Mouse (Mus musculus): ENCODE results near the gene Atg101.
"Not testable (repeated sequence)": the region's sequence is repeated elsewhere in the genome, so short reads cannot be mapped to it uniquely, and the experiment has no call there.

Gene Atg101

DNA sequence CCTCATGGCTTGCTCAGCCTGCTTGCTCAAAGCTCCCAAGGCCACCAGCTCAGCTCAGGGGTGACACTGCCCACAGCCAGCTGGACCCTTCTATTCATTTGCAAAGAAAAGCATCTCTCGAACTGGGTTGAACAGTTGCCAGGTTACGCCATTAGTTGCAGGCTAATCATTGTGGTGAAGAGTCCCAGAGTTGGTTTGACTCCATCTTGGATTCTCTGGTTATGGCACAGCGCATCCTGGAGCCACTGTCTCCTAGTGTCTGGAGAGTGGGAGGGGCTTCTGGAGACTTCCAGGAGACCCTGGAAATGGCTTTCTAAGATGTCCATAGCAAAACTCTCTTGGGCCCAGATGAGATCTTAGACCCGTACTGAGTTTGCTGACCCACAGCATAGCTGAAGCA is 31.3 kb downstream of the Atg101 start:
- no peak for DNase-seq (ENCODE audit: low spot score)

DNA sequence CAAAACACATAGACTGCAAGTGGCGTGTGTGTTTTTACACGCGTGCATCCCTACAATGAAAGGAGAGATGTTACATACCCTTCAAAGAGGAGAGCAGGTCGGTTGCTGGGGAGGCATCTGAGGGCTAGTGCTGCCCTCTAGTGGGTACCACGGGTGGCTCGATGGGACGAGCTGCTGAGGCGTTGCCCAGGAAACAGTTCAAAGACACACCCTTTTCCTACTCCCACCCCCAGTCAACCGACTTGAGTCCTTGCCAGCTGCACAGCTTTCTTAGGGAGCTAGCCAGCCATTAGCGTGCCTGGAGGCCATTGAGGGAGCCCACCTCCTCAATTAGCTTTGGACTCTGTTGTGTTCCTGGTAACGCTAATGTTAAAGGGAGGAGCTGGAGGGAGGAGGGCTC is 31.8 kb downstream of the Atg101 start:
- DNase-seq (ENCODE audit: low spot score) = peak; percentile 88

DNA sequence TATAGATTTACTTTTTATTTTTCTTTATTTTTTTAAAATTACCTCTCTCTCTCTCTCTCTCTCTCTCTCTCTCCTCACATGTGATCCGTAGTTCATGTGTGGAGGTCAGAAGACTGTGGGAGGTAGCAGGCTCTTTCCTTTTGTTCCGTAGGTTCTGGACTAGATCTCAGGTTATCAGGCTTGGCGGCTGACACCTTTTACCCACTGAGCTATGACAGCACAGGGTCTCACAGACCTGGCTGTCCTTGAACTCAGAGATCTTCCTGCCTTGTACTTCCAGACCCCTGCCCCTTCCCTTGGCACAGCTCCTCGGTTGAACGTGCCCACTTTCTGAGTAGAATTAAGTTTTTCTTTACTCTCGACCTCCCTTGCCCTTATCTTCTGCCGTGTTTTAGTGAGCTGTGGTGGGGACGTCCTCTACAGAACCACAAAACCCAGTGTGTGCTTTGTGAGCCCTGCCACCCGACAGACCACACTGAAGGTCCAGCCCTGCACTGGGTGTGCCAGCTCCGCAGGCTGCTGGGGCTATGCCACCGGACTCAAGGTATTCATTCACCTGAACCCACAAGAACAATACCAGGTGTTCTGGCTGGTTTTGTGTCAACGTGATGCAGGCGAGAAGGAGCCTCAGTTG is 32.3 kb downstream of the Atg101 start:
- no peak for DNase-seq (ENCODE audit: low spot score)

DNA sequence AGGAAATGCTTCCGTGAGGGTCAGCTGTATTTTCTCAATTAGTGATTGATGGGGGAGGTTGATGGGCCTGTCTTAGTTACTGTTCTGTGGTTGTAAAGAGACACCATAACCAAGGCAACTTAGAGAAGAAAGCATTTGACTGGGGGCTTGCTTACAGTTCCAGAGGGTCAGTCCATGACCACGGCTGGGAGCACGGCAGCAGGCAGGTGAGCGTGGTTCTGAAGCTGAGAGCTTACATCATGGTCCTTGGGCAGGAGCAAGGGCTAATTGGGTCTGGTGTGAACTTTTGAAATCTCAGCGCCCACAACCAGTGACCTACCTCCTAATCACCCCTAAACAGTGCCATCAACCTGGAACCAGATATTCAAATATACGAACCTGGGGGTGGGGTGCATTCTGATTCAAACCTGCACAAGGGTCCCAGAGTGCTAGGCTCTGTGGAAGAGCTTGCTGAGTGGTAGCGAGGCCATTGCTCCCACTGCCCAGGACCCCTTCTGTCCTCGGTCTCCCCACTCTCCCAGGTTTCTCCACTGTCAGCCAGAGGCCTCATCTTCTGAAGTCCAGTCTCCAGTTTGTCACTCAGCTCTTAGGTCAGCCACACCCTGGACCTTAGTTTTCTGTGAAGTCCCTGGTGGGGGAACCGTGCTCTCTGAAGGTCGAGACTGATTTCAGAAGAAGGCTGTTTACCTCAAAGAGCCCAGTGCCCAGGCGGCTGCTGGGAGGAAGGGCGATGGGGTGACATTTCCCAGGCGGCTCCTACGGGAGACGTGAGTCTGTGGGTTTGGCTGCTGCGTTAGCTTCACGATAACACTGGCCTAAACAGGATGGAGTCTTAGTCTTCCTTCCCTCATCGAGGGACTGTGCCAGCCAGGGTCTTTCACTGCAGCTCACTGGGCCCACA is 33.1 kb downstream of the Atg101 start:
- DNase-seq (ENCODE audit: low spot score) = no peak

DNA sequence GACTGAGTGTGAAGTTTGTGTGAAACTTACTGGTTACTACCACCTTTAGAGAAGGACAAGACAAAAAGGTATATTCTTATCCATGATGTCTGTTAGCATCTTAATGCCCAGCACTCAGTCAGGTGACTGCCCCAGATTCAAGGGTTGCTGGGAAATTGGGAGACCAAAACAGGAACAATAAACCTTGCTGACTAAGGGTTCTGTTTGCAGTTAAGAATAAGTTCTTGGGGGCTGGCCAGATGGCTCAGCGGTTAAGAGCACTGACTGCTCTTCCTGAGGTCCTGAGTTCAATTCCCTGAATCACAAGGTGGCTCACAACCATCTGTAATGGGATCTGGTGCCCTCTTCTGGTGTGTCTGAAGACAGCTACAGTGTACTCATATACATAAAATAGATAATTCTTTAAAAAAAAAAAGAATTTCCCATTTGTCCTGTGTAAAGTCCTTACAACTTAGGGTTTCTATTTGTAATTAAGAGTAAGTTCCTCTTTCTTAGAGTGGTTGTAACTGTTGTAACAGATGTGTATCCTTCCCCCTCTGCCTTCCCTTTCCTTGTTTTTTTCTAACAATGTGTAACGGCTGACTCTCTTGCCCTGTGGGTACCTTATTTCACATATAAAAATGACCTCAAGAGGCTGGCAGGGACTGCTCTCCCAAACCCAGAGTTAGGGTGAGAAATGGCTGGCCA is 33.9 kb downstream of the Atg101 start:
- no peak for DNase-seq (ENCODE audit: low spot score)

DNA sequence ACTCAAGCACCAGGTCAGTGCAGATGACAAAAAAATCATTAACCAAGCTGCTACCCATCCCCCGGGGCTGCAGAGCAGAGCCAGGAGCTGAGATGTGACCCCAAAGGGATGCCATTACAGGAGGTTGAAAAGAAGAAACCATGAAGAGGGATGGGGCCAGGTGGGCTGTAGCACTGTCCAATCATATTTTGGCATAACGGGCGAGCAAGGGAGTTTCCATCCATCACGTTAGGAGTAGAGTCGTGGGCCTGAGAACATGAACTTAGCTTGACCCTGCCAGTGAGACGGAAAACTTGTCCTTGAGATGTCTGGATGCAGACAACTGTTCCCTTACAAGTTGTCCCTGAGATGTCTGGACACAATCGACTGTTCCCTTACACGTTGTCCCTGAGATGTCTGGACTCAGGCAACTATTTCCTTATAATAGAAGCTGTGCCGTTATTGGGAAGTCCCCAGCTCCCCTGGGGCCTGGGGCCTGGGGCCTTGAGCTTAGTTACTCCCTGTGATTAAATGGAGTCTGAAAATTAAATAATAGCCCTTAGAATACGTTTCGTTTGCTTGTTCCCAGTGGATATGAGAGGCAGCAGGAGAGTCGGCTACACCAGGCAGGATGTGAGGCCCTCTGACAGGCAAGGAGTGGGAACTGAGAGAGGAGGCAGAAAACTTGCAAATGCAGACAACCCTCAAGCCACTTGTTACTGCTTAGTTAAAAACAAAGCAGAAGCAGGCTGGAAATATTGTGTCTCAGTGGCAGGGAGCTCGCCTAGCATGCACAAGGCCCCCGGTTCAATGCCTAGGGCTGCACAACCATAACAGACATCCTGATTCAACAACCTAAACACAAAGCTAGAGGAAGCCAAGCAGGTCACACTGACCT is 35.1 kb downstream of the Atg101 start:
- DNase-seq (ENCODE audit: low spot score) = no peak

DNA sequence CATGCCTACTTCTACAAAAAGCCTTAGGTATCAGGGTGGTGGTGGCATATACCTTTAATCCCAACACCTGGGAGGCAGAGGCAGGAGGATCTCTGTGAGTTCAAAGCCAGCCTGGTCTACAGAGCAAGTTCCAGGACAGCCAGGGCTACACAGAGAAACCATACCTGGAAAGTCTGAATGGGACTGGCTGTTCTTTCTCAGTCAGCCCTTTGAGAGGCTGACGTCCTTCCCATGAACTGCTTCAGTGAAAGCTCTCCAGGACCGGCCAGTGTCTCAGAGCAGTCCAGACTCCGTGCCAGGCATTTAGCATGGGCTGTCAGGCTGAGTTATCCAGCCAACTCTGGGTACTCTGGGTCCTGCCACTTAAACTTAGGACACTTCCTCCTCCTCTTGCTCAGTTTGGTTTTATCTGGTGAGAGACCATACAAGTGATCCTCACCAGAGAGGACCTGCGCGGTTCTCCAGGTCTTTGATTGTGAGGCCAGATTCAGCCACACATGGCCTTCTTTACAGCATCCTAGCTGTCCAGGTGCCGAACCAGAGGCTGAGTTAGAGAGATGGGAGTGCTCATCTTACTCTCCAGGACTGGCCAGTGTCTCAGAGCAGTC is 36.0 kb downstream of the Atg101 start:
- no peak for DNase-seq (ENCODE audit: low spot score)

DNA sequence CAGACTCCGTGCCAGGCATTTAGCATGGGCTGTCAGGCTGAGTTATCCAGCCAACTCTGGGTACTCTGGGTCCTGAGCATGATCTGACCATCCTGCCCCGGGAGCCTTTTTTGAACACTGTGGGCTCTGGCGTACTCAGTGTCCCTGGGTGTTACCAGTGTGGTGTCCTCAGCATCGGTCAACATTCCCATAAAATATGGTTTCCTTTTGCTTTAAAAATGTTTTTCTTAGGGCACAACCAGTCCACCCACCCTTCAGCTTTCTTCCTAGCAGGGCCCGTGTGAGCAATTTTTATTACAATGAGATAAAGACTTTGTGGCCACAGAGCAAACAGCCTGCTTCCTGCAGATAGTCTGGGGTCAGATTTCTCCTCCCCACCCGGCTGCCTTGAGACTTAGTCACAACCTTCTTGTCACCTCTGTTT is 36.6 kb downstream of the Atg101 start:
- DNase-seq (ENCODE audit: low spot score) = no peak

DNA sequence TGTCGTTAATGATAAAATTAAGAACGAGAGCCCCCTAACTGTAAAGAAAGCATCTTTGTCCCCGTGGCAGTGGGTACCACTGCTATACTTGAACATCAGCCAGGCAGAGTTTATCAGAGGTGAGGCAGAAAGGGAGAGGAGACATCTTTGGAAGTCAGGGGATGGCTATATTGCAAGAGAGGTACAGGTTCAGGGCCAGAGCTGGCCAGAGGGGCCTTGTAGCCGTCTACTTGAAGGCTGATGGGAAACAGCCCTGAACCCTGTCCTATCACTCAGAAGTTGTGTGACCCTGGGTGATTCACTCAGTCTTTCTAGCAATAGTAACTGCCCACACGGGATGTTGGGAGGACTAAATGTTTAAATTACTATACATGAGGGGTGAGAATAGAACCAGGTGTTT is 37.1 kb downstream of the Atg101 start:
- no peak for DNase-seq (ENCODE audit: low spot score)

DNA sequence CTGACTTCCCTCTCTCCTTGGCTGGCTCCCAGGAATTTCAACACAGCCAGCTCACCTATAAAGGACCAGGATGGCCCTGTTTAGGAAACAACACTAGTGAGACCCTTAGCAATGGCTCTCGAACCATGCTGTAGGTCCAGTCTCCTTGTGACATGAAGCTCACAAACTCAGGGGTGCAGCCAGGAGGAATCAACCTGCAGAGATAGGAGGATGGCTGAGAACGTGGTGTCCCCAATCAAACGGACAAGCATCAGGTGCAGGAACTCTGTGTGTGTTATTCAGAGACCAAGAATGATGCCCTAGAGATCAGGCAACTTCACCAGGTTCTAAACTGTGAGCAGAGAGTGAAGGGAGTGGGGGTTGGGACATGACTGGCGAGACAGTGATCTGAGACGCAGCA is 38.0 kb downstream of the Atg101 start:
- no peak for DNase-seq (ENCODE audit: low spot score)

DNA sequence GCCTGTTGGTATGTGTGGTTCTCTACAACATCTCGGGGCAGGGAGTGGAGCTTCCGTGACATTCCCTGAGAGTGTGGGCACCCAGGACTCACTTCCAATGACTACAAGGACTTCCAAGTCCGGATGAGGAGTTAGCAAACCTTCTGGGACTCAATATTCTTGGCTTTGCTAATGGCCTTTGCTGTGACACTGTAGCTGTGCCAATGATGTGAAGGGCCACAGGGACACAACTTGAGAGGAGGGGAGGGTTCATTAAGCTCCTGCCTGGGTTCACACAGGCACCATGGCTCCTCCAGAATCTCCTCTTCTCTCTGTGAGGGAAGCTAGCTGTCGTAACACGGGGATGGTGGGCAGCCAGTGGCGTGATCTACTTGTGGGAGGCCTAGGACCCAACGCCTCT is 38.6 kb downstream of the Atg101 start:
- no peak for DNase-seq (ENCODE audit: low spot score)

DNA sequence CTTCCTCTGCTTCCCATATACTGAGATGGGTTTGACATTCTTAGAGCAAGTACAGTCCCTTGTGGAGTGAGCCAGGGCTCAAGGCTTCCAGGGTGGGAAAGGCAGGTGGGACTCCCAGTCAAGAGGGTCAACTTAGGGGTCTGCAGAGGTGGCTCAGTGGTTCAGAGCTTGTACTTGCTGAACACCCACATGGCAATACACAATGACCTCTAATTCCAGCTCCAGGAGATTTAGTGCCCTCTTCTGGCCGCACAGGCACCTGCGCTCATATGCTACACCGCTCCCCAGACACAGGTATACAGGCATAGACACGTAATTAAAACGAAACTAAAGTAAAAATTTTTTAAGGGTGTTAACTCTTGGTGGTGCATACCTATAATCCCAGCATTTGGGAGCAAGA is 39.4 kb downstream of the Atg101 start:
- no peak for DNase-seq (ENCODE audit: low spot score)

DNA sequence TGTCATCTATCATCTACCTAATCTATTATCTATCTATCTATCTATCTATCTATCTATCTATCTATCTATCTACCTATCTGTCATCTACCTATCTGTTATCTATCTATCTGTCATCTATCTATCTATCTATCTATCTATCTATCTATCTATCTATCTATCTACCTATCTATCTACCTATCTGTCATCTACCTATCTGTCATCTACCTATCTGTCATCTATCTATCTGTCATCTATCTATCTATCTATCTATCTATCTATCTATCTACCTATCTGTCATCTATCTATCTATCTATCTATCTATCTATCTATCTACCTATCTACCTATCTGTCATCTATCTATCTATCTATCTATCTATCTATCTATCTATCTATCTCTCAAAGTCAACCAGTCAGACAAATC is 40.3 kb downstream of the Atg101 start:
- DNase-seq (ENCODE audit: low spot score) = not testable (repeated sequence)

DNA sequence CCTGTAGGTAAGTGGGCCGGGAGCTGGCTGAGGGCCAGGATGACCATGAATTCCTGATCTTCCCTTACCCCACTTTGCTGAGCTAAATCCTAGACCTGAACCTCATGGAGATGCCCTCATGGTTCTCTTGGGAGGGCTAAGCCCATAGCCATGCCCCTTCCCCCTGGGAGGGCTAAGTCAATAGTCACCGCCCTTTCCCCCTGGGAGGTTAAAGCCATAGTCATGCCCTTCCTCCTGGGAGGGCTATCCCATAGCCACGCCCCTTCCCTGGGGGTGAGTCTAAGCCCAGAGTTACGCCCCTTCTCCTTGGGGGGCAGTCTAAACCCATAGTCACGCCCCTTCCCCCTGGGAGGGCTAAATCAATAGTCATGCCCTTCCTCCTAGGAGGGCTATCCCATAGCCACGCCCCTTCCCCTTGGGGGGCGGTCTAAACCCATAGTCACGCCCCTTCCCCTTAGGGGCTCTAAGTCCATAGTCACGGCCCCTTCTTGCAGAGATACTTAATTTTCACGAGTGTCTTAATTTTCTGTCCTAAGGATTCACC is 42.0 kb downstream of the Atg101 start:
- no peak for DNase-seq (ENCODE audit: low spot score)

DNA sequence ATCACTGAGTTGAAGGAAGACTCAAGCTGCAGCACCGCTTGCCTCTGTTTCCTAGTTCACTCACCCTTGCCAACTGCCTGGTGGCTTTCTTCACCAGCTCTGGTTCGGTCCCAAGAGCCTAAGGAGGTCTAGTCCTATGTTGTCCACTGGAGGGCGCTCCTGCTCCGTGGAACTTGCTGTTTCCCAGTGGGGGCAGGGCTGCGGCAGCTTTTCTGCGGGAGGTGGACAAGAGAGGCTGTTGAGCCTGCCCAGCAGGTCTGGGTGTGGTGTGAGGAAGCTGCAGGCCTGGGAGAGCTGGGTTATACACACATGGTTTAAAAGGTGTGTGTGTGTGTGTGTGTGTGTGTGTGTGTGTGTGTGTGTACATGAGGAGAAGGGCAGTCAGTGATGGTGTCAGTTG is 43.2 kb downstream of the Atg101 start:
- peak; percentile 93 for DNase-seq (ENCODE audit: low spot score)

DNA sequence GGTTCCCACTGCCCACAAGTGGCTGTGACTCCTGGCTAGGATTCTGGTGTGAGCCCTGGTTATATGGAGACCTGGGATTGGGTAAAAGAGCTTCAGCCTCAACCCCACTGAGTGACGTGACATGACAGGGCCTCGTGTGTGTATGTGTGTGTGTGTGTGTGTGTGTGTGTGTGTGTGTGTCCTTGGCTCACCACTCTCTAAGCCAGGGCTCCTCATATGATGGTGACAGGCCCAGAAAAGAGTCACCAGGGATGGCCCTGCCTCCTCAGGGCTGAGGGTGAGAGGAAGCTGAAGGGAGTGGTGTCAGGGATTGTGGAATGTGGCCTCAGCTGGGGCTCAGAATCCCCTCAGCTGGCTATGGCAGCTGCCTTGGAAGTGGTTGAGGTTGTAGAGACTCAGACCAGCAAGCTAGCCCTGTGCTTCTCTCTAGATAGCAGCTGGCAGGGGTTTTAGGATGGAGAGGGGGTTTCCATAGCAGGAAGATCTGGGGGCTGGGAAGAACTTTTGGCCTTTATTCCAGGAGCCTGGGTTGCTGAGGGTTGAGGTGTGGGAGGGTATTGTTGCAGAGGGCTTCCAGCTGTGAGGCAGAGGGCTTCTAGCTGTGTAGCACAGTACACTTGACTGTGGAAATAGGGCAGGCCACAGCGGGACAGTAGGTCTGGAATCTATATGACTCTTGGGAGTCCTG is 44.9 kb downstream of the Atg101 start:
- DNase-seq (ENCODE audit: low spot score) = no peak

DNA sequence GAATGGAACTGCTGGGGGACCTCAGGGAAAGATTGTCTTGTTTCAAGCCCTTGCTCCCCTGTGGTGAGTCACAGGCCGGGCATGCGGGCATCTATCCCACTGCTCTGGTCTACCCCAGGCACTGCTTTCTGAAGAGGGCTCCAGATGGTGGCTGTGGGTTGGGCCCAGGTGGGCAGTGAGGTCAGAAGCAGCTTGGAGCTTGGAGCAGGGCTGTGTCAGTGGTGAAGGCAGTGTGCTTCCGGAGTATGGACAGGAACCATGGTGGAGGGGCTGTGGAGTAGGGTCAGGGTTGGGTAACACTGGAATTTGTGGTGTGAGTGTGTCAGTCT is 45.5 kb downstream of the Atg101 start:
- DNase-seq (ENCODE audit: low spot score) = no peak

DNA sequence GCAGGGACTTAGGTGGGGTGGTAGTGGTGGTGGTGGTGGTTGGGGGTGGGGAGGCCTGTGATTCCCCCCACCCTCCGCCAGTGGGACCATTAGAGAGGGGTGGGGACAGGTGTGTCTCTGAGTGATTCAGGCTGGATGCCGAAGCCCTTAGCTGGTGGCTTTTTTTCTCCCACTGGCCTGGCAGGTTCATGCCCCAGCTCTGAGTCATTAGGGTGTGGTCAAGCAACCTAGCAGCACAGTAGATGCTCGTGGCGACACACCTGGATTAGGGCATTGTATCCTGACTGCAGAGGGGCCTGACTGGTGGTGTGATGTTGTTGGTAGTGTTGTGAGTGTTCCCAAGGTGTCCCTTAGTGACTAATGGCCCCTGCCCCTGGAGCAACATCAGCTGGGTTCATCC is 47.0 kb downstream of the Atg101 start:
- no peak for DNase-seq (ENCODE audit: low spot score)

DNA sequence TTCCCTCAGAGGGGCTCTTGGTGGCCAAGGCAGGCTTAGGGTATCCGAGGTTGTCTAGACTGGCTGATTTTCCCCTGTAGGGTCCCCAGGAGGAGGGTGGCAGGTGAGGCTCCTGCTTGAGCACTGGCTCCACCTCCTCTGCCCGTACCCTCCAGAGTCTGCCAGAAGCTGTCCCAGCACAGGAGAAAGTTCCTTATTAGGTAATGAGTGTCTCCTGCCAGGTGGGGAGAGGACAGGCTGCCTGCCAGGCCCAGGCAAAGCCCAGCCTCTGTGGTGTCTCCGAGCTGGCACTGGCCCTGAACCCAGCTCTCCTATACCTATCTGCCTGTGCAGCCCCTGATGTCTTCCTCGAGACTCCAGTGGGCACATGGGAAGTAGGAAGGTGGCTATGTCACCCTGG is 48.3 kb downstream of the Atg101 start:
- no peak for DNase-seq (ENCODE audit: low spot score)

DNA sequence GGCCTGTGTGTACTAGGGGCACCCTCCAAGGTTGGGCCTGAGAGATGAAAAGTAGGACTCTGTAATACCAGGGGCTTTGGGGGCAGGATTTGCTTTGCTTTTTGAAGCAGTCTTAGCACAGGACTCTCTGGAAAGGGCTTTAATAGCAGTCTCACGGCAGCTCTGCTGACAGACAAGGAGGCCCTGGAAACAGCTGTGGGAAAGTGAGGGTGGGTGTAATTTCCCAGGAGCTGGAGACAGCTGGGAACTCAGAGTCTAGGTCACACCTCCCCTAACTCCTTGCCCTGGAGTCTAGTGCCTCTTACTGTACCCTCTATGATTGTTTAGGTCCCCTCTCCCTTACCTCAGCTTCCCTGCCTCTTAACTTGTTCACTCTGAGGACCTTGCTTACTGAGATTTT is 49.1 kb downstream of the Atg101 start:
- DNase-seq (ENCODE audit: low spot score) = no peak

DNA sequence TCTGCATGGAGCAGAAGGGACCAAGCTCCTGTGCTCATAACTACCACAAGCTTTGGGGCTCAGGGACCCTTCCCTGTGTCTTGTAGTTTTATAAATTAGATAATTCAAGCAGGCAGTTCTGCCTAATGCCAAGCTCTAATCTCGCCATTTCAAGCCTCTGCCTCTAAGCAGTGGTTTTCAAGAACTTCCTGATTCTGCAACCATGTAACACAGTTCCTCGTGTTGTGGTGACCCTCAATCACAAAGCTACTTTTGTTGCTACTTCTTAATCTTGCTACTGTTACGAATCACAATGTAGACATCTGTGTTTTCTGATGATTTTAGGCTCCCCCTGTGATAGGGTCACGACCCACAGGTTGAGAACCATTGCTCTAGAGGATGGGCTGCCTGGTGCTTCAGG is 49.6 kb downstream of the Atg101 start:
- no peak for DNase-seq (ENCODE audit: low spot score)

Data from ovary, postnatal 14 days (tissue).